Mouse (Mus musculus): Measurements from ENCODE around the gene Irf8. TPM values are rescaled to one million over a fixed set of nuclear protein-coding genes. Genes with fewer than 3 reads are reported as not detected.
"Not testable (repeated sequence)": the region's sequence is repeated elsewhere in the genome, so short reads cannot be mapped to it uniquely, and the experiment has no call there.

The Irf8 gene
- polyA plus RNA-seq, 1 experiment from 2014 or later: 7.6 TPM

GRCm38 (mm10) chr8:120700053-120700452 lies 36.1 kb upstream of the Irf8 start:
- H3K9me3 ChIP-seq (replicated peaks): peaks cover 6% of the 10 kb centered on the region; the same call in 1 of the 2 replicates
- H3K27me3 ChIP-seq (ENCODE audit: low read depth, poor library complexity, severe bottlenecking): no peaks in the 10 kb centered on the region
- no peak overlapping the region for H3K4me3 ChIP-seq
- no peak for DNase-seq (ENCODE audit: low spot score)
- WGBS: 87% methylated on average over 4 of the region's 4 CpGs
- H3K4me1 ChIP-seq: peaks cover 9% of the 10 kb centered on the region; the same call in 1 of the 2 replicates
- H3K27ac ChIP-seq (replicated peaks): no peak overlapping the region
- no peaks in the 10 kb centered on the region for H3K36me3 ChIP-seq

DNA sequence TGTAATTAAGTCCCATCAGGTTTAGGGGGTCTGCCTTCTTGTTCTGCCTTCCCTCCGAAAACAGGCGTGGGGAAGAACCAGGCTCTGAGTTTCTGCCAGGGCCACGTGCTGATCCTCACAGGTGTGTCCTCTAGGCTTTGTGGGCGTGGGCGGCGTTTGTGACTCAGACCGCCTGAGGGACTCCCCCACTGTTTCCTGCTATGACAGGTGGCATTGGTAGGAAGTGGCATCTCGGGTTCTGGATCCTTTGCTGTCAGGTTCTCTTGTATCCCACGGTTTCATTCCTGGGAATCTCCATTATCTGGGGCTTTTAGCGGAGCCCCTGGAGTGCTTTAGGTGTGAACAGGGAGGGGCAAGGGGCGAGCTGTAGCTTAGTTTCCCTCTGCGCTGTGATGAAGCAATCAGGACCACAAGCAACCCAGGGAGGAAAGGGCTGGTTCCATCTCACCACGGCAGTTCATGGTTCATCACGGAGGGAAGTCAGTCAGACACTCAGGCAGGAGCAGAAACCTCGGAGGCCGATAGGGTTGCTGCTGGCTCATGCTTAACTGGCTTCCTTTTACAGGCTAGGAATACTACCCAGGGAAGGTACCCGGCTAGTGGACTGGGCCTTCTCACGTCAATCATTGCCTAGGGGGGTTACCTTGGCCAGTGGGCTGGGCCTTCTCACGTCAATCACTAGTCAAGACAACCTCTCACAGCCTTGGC lies 34.2 kb upstream of the Irf8 start:
- Histone ChIP-seq H3K36me3 (no peaks in the 10 kb centered on the region), H3K4me3 (no peak overlapping the region), H3K27me3 (ENCODE audit: low read depth, poor library complexity, severe bottlenecking) (0 out of 2 replicates have a peak, but pooled peaks cover 4% of the 10 kb centered on the region), H3K9me3 (replicated peaks) (peaks cover 6% of the 10 kb centered on the region; the same call in 1 of the 2 replicates), H3K27ac (replicated peaks) (no peak overlapping the region), H3K4me1 (0 out of 2 replicates have a peak, but pooled peaks cover 7% of the 10 kb centered on the region)
- no peak for DNase-seq (ENCODE audit: low spot score)
- WGBS: 73% methylated on average over 19 of the region's 19 CpGs

DNA sequence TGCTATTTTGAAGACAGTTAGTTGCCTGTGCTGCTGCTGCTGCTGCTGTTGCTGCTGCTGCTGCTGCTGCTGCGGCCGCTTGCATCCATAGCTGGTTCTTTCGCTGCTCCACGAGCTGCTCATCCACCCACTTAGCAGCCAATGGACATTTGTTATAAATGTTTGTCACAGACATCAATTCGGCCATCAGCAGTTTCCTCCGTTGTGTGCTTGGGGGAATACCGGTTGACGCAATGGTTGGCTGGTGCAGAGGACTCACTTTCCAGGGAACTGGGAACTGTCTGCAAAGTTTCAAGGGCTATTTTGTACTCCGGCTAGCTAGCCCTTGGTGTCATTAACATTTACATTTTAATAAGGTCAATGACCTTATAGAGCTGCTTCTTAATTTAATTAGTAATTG lies 32.0 kb upstream of the Irf8 start:
- DNase-seq (ENCODE audit: low spot score): no peak
- H3K4me1 ChIP-seq: 0 out of 2 replicates have a peak, but pooled peaks cover 5% of the 10 kb centered on the region
- 0 out of 2 replicates have a peak, but pooled peaks cover 4% of the 10 kb centered on the region for H3K27me3 ChIP-seq (ENCODE audit: low read depth, poor library complexity, severe bottlenecking)
- H3K27ac ChIP-seq (replicated peaks): no peak overlapping the region
- H3K36me3 ChIP-seq: no peaks in the 10 kb centered on the region
- WGBS: 85% methylated on average over 9 of the region's 9 CpGs
- H3K4me3 ChIP-seq: no peak overlapping the region
- H3K9me3 ChIP-seq (replicated peaks): no peaks in the 10 kb centered on the region

DNA sequence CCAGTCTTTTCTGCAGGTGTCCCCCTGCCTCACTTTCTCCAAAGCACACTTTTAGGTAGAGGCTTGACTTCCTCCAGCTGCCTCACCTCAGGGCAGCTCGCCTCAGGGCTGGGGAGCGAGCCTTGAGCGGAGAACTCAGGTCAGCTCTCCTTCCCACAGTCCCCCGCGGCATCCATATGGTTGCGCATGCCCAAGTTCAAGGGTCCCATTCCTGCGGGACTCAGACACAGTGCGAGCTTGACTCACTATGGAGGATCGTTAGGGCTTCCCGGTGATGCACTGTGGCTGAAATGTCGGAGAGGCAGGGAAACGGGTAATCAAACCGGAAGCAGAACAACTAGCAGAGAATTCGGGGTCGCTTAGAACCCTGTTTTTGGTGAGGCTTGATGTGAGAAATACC lies 31.0 kb upstream of the Irf8 start:
- H3K36me3 ChIP-seq: no peaks in the 10 kb centered on the region
- 0 out of 2 replicates have a peak, but pooled peaks cover 4% of the 10 kb centered on the region for H3K27me3 ChIP-seq (ENCODE audit: low read depth, poor library complexity, severe bottlenecking)
- H3K4me3 ChIP-seq: no peak overlapping the region
- no peak for DNase-seq (ENCODE audit: low spot score)
- H3K27ac ChIP-seq (replicated peaks): no peak overlapping the region
- 91% methylated on average over 15 of the region's 15 CpGs for WGBS
- no peaks in the 10 kb centered on the region for H3K9me3 ChIP-seq (replicated peaks)
- H3K4me1 ChIP-seq: 0 out of 2 replicates have a peak, but pooled peaks cover 5% of the 10 kb centered on the region

DNA sequence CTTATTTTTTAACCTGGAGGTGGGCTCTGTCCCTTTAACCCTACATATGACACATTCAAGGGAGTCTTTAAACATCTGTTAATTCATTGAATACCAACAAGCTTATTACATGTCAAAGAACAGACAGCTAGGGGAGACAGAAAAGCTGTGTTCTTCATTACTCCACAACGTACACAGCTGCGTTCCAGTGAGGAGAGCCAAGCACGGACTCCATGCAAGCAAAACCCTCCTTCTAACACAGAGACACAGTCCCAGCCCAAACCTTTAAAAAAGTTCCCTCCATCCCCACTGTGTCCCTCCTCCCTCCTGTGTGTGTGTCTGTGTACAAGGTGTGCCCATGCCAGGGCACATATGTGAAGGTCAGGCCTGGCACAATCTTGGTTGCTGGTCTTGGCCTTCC lies 30.0 kb upstream of the Irf8 start:
- Histone ChIP-seq H3K27me3 (ENCODE audit: low read depth, poor library complexity, severe bottlenecking) (0 out of 2 replicates have a peak, but pooled peaks cover 4% of the 10 kb centered on the region), H3K9me3 (replicated peaks) (no peaks in the 10 kb centered on the region), H3K36me3 (no peaks in the 10 kb centered on the region), H3K4me1 (0 out of 2 replicates have a peak, but pooled peaks cover 5% of the 10 kb centered on the region), H3K4me3 (no peak overlapping the region), H3K27ac (replicated peaks) (no peak overlapping the region)
- no peak for DNase-seq (ENCODE audit: low spot score)
- WGBS: 84% methylated on average over 3 of the region's 3 CpGs

DNA sequence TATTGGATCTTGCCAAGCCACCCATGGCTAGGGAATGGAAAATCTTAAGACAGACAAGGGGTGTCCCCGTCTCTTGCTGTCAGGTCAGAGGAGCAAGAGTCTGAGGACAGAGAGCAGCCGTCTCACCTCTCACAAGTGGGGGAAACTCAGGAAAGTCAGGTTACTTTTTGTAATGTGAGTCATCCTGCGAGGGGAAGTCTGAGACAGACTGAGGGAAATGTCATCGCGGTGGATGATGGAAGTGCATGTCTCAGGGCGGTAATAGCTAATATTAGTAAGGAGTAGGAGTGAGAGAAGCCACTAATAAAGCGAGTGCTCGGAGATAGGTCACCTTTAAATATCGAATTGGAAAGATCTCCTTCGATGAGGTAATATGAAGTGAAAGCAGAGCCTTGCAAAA lies 27.0 kb upstream of the Irf8 start:
- 0 out of 2 replicates have a peak, but pooled peaks cover 4% of the 10 kb centered on the region for H3K27me3 ChIP-seq (ENCODE audit: low read depth, poor library complexity, severe bottlenecking)
- no peak overlapping the region for H3K27ac ChIP-seq (replicated peaks)
- H3K4me3 ChIP-seq: no peak overlapping the region
- 86% methylated on average over 10 of the region's 10 CpGs for WGBS
- 0 out of 2 replicates have a peak, but pooled peaks cover 5% of the 10 kb centered on the region for H3K4me1 ChIP-seq
- no peaks in the 10 kb centered on the region for H3K36me3 ChIP-seq
- no peaks in the 10 kb centered on the region for H3K9me3 ChIP-seq (replicated peaks)
- no peak for DNase-seq (ENCODE audit: low spot score)

DNA sequence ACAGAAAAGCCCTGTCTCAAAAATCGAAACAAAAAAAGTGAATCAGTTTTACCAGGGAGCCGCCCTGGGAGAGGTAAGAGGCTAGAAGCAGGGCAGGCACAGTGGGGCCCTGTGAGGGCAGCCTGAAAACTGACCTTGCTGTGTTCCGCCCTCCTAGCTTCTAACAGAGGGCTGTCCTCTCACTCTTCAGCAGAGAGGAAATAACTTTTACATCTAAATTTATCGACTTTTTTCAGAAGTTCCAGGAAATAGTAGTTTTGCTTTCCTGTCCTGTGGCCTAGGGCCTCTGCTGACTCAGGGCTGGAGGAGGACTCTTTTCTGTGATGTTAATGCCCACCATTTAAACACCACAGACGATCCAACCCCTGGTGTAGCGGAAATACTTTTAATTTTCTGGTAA lies 21.0 kb upstream of the Irf8 start:
- H3K27ac ChIP-seq (replicated peaks): no peak overlapping the region
- 81% methylated on average over 6 of the region's 6 CpGs for WGBS
- no peaks in the 10 kb centered on the region for H3K4me1 ChIP-seq
- DNase-seq (ENCODE audit: low spot score): no peak
- no peaks in the 10 kb centered on the region for H3K27me3 ChIP-seq (ENCODE audit: low read depth, poor library complexity, severe bottlenecking)
- no peak overlapping the region for H3K4me3 ChIP-seq
- no peaks in the 10 kb centered on the region for H3K36me3 ChIP-seq
- H3K9me3 ChIP-seq (replicated peaks): no peaks in the 10 kb centered on the region

DNA sequence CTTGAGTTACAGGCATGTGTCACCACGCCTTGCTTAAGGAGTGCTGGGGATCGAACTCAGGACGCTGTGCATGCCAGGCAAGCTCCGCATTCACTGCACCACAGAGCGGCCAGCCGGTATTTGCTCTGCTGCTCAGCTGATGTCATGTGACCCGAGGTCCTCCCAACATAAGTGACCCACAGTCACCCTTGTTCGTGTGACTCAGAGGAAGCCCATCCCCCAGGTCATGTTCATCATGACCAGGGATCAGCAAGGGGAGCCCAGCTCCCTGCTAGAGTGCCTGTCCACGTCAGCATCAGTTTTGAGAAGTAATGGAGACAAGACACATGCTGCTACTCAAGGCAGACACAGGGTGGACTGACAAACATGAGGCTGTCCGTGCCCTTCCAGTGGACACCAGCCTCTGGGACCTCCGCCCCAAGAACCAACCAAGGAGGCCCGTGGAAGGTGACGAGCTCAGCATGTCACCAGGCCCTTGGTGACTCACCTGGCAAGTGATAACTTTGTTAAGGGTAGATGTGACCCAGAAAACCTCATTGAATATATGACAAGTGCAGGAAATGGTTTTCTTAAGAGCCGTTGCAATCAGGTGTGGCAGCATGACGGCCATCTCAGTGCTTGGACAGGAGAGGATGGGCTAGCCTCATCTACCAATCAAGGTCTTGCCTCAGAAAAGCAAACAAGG lies 20.0 kb upstream of the Irf8 start:
- H3K27ac ChIP-seq (replicated peaks): no peak overlapping the region
- WGBS: 81% methylated on average over 15 of the region's 15 CpGs
- H3K4me3 ChIP-seq: no peak overlapping the region
- H3K36me3 ChIP-seq: no peaks in the 10 kb centered on the region
- H3K4me1 ChIP-seq: no peaks in the 10 kb centered on the region
- H3K9me3 ChIP-seq (replicated peaks): no peaks in the 10 kb centered on the region
- no peak for DNase-seq (ENCODE audit: low spot score)
- H3K27me3 ChIP-seq (ENCODE audit: low read depth, poor library complexity, severe bottlenecking): no peaks in the 10 kb centered on the region; the same call in 1 of the 2 replicates

DNA sequence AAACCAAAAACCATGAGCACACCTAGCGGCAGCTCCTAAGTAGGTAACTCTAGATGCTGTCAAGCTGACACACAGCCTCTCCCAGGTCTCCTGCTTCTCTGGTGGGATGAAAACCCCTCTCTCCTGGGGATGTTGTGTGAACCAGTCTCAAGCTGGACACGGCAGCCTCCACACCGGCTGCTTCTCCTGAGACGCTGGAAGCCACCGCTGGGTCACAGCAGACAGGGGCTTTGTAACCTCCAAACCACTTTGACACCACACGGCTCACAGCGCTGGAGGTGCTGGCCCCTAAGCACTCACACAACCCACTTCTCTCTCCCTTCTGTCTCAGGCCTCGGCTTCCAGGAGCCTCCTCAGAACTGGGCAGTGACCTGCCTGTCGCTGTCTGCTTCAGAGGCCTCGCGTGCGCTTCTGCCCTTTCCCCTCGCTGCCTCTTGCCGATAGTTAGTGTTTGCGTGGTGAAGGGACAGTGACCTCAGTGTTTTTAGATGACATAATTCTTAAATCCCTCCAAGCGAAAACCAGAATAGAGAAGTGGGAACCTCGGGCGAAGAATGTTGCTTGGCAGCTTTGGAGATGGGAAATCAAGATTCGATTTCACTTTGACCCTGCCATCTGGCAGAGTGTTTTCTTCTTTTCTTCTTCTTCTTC lies 16.4 kb upstream of the Irf8 start:
- H3K4me1 ChIP-seq: no peaks in the 10 kb centered on the region
- H3K36me3 ChIP-seq: no peaks in the 10 kb centered on the region
- no peaks in the 10 kb centered on the region; the same call in 1 of the 2 replicates for H3K27me3 ChIP-seq (ENCODE audit: low read depth, poor library complexity, severe bottlenecking)
- H3K9me3 ChIP-seq (replicated peaks): no peaks in the 10 kb centered on the region; the same call in 1 of the 2 replicates
- H3K27ac ChIP-seq (replicated peaks): no peak overlapping the region
- DNase-seq (ENCODE audit: low spot score): no peak
- H3K4me3 ChIP-seq: no peak overlapping the region
- 73% methylated on average over 19 of the region's 19 CpGs for WGBS

- 66% methylated on average over 6 of the region's 6 CpGs for WGBS
- no peak for DNase-seq (ENCODE audit: low spot score)
- Histone ChIP-seq H3K27me3 (ENCODE audit: low read depth, poor library complexity, severe bottlenecking) (no peaks in the 10 kb centered on the region; the same call in 1 of the 2 replicates), H3K36me3 (no peaks in the 10 kb centered on the region), H3K27ac (replicated peaks) (no peak overlapping the region), H3K4me3 (no peak overlapping the region), H3K4me1 (no peaks in the 10 kb centered on the region), H3K9me3 (replicated peaks) (no peaks in the 10 kb centered on the region; the same call in 1 of the 2 replicates)
Measured at GRCm38 (mm10) chr8:120723025-120723424, 13.1 kb upstream of the Irf8 start.

GRCm38 (mm10) chr8:120724096-120724495 lies 12.1 kb upstream of the Irf8 start:
- H3K4me3 ChIP-seq; H3K4me1 ChIP-seq; H3K27me3 ChIP-seq (ENCODE audit: low read depth, poor library complexity, severe bottlenecking); H3K27ac ChIP-seq (replicated peaks); H3K36me3 ChIP-seq; H3K9me3 ChIP-seq (replicated peaks); DNase-seq (ENCODE audit: low spot score): not testable (repeated sequence)
- WGBS: 89% methylated on average over 4 of the region's 4 CpGs

DNA sequence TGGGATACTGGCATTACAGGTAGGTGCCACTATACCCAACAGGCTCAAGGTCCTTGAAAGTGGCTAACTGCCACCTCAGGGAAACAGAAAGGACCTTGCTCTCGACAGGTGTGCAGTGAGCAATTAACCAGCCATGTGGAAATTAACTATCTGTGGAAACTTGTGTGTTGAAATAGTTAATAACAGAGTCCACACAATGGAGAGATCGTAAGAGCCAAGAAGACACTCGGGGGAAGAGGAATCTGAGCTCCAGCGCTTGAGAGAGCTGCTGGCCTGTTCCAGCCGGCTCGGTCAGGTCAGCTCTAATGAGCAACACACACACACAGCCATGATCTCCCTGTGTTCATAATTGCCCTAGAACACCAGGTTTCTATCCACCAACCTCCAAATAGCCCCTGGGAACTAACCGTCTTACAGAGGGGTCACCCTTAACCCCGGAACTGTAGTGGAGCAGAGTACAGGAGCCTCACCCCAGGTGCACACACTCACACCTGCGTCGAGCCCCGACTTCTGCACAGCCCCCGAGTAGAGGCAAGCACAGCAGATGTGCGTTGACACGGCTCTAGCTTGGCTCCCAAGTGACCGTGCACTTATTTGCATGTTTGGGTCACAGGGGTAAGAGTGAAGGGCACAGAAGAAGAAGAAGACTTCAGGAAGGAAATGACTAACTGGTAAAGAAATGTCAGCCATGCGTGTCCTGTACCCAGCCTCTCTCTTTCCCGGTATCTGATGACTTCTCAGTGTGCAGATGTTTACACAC lies 11.2 kb upstream of the Irf8 start:
- H3K4me1 ChIP-seq: no peaks in the 10 kb centered on the region
- peaks cover 8% of the 10 kb centered on the region for H3K27me3 ChIP-seq (ENCODE audit: low read depth, poor library complexity, severe bottlenecking)
- no peak overlapping the region for H3K4me3 ChIP-seq
- H3K36me3 ChIP-seq: no peaks in the 10 kb centered on the region
- no peaks in the 10 kb centered on the region; the same call in 1 of the 2 replicates for H3K9me3 ChIP-seq (replicated peaks)
- DNase-seq (ENCODE audit: low spot score): no peak
- 86% methylated on average over 17 of the region's 17 CpGs for WGBS
- H3K27ac ChIP-seq (replicated peaks): no peak overlapping the region

Measured in midbrain, embryonic 10.5 days (tissue).